Comparison of ENCODE assay signal across 10 mouse cellular contexts in the genomic region with DNA sequence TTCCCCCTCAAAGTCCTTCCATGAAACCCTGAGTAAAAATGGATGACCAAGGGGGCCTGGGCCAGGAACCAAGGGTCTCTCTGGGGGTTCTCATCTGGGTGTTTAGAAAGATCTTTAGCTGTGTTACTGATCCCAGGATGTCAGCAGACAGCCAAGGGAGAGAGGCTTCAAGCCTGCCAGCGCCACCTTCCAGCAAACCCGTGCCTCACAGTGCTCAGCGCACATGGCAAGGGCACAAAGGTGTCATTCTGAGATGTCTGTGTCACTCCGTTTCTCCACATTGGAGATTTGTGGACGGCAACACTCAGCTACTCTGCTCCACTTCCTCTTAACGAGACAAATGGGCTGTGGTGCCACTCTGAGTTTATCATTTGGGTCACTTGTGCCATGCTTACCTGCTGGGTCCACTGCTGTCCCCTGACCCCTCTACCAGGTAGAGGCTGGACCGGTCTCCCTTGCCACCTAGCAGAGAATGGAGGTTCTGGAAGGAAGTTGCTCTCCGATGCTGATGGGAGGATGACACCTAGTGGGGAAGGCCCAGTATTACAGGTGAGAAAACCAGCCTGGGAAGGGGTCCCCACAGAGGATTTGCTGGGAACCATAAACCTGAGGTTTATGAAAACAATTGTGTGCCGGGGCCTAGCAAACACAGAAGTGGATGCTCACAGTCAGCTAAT. TPM values are rescaled to one million over a fixed set of nuclear protein-coding genes. Genes with fewer than 3 reads are reported as not detected.
DNase-seq lines count a peak whose midpoint lies in the region; ATAC-seq and TF ChIP-seq lines count a peak whose summit lies in the region.
"Had no signal": no experiment of that assay in that cellular context is flagged by ENCODE, and none has a peak within 500 bp of the region (broad histone marks: within the 10 kb centered on the region; RNA-seq: fewer than 3 reads in every experiment).

No protein-coding gene starts in this region.

- TF ChIP-seq CTCF in bone marrow, adult 2 months (IDR thresholded peaks at IDR 0.05; ENCODE audit: control insufficient read depth, insufficient read depth, low read length) = peak; percentile 87
- TF ChIP-seq CTCF in embryonic fibroblast, embryonic 13.5 days (IDR thresholded peaks at IDR 0.05; ENCODE audit: borderline replicate concordance, insufficient read depth, low read length) = peak; percentile 68; the same call in 1 of the 2 replicates
- TF ChIP-seq CTCF in liver, embryonic 14.5 days (IDR thresholded peaks at IDR 0.05; ENCODE audit: low read depth) = peak; percentile 89

- no peaks in the 10 kb centered on the region for H3K9me3 ChIP-seq in liver, embryonic 14.5 days (ENCODE audit: control insufficient read depth, low read length)
- H3K9me3 ChIP-seq: embryonic facial prominence, embryonic 15.5 days; limb, embryonic 13.5 days had no signal

- H3K4me3 ChIP-seq in bone marrow, adult 2 months (replicated peaks; ENCODE audit: control insufficient read depth, low read depth, low read length) = no peak overlapping the region
- H3K4me3 ChIP-seq in embryonic fibroblast, embryonic 13.5 days (ENCODE audit: insufficient read depth, low read length) = no peak overlapping the region
- no peak overlapping the region for H3K4me3 ChIP-seq in liver, embryonic 14.5 days (ENCODE audit: insufficient read depth in 1 of 2, low read depth in 2 of 2, low read length in 2 of 2)
- H3K4me3 ChIP-seq: embryonic facial prominence, embryonic 15.5 days; limb, embryonic 13.5 days had no signal

- peak; percentile 67 for DNase-seq in kidney, adult 18-20 months
- DNase-seq in kidney, adult 11 months = no peak
- peak in 2 of 3 experiments; percentile 9 to 18 for DNase-seq in liver, embryonic 14.5 days (ENCODE audit: low read depth in 3 of 3, low spot score in 3 of 3)
- DNase-seq in right cerebral cortex, postnatal 25 days = peak; percentile 65
- no peak for DNase-seq in Muller cell, postnatal 12 days (ENCODE audit: inconsistent ontology term)

- WGBS in bone marrow, adult 2 months = 42% methylated on average over 9 of the region's 9 CpGs
- 41% methylated on average over 9 of the region's 9 CpGs for WGBS in liver, embryonic 14.5 days (ENCODE audit: insufficient replicate concordance)

- no peak overlapping the region for H3K4me2 ChIP-seq in liver, embryonic 14.5 days (ENCODE audit: low read depth)
- H3K4me2 ChIP-seq: embryonic facial prominence, embryonic 15.5 days; limb, embryonic 13.5 days had no signal

- peaks cover 6% of the 10 kb centered on the region for H3K4me1 ChIP-seq in bone marrow, adult 2 months (ENCODE audit: control insufficient read depth, insufficient read depth, low read length)
- H3K4me1 ChIP-seq in embryonic fibroblast, embryonic 13.5 days (ENCODE audit: control insufficient read depth, insufficient read depth, low read length) = peaks cover 29% of the 10 kb centered on the region
- H3K4me1 ChIP-seq in liver, embryonic 14.5 days (replicated peaks; ENCODE audit: control insufficient read depth in 2 of 2, insufficient read depth in 2 of 2, low read length in 1 of 2) = no peaks in the 10 kb centered on the region; a peak in 1 of 4 replicates

- no peak overlapping the region for H3K9ac ChIP-seq in liver, embryonic 14.5 days (replicated peaks)
- H3K9ac ChIP-seq: embryonic facial prominence, embryonic 15.5 days; limb, embryonic 13.5 days had no signal

- no peaks in the 10 kb centered on the region for H3K36me3 ChIP-seq in liver, embryonic 14.5 days (replicated peaks; ENCODE audit: control insufficient read depth, insufficient read depth, low read depth)

- ATAC-seq in CD4-positive, CD25-positive, alpha-beta regulatory T cell, adult 4 months = peak; percentile 60
- ATAC-seq in liver, embryonic 14.5 days (ENCODE audit: insufficient read depth) = no peak

- TF ChIP-seq EP300 in liver, embryonic 14.5 days (IDR thresholded peaks at IDR 0.05; ENCODE audit: low read depth) = no peak

- no peak overlapping the region for H3K27ac ChIP-seq in bone marrow, adult 2 months (ENCODE audit: control insufficient read depth, insufficient read depth, low read depth, low read length, poor library complexity)
- no peak overlapping the region for H3K27ac ChIP-seq in embryonic fibroblast, embryonic 13.5 days (ENCODE audit: insufficient read depth, low read length)
- no peak overlapping the region for H3K27ac ChIP-seq in liver, embryonic 14.5 days

- no peak for TF ChIP-seq POLR2A in bone marrow, adult 2 months (IDR thresholded peaks at IDR 0.05; ENCODE audit: borderline replicate concordance, control insufficient read depth, low read depth, low read length)
- TF ChIP-seq POLR2A in embryonic fibroblast, embryonic 13.5 days (IDR thresholded peaks at IDR 0.05; ENCODE audit: low read depth, low read length) = no peak

- H3K27me3 ChIP-seq in liver, embryonic 14.5 days (ENCODE audit: control insufficient read depth, insufficient read depth, low read length) = no peaks in the 10 kb centered on the region
- H3K27me3 ChIP-seq: embryonic facial prominence, embryonic 15.5 days; limb, embryonic 13.5 days had no signal

RNA-seq across cellular contexts. Expression of a gene that starts 26.2 kb away (rescaled TPM):
- under 1 TPM; 0.29 to 0.32 TPM for polyA plus RNA-seq in CD4-positive, CD25-positive, alpha-beta regulatory T cell, adult 4 months (2017; shearing (Covaris generic))
- 2.5 TPM in 1 of 2 replicates, not detected in the other for polyA plus RNA-seq in bone marrow, adult 2 months (2011; ENCODE audit: insufficient read depth, insufficient read length, low replicate concordance, missing spikeins)
- polyA plus RNA-seq in embryonic fibroblast, embryonic 13.5 days (2011; ENCODE audit: insufficient read length, low read depth, missing spikeins) = 21.4 and 25.1 TPM in 2 replicates
- 0.32 TPM in 2 replicates for polyA plus RNA-seq in liver, embryonic 14.5 days (2012; rRNA removed)
- 0.06 TPM in 1 of 2 replicates, not detected in the other for polyA plus RNA-seq in liver, embryonic 14.5 days (2014; fragmentation: Nextera tagmentation; extraction: Ambion mirVana)

RNA-seq across cellular contexts. Expression of a gene that starts 59.5 kb away (rescaled TPM):
- polyA plus RNA-seq in CD4-positive, CD25-positive, alpha-beta regulatory T cell, adult 4 months (2017; shearing (Covaris generic)) = 10 to 100 TPM; 50.0 to 58.4 TPM
- 5.8 and 13.7 TPM in 2 replicates for polyA plus RNA-seq in bone marrow, adult 2 months (2011; ENCODE audit: insufficient read depth, insufficient read length, low replicate concordance, missing spikeins)
- 54.3 and 58.8 TPM in 2 replicates for polyA plus RNA-seq in embryonic fibroblast, embryonic 13.5 days (2011; ENCODE audit: insufficient read length, low read depth, missing spikeins)
- polyA plus RNA-seq in liver, embryonic 14.5 days (2012; rRNA removed) = 2.8 and 5.8 TPM in 2 replicates
- 8.9 and 9.4 TPM in 2 replicates for polyA plus RNA-seq in liver, embryonic 14.5 days (2014; fragmentation: Nextera tagmentation; extraction: Ambion mirVana)

Comparison
In these comparisons a context has a peak if more than half of its experiments do, and no peak if none do; other contexts are left out.
1. DNase-seq: peak in kidney, adult 18-20 months (single experiment), liver, embryonic 14.5 days (2 of 3) and right cerebral cortex, postnatal 25 days (single experiment); none in kidney, adult 11 months (single experiment) and Muller cell, postnatal 12 days (single experiment).
2. Peak in every context shown above with its lines, with median percentiles within 50 percentile points of each other: CTCF ChIP-seq.